Mouse (Mus musculus): ENCODE results near the gene Dusp7.

The Dusp7 gene

DNA sequence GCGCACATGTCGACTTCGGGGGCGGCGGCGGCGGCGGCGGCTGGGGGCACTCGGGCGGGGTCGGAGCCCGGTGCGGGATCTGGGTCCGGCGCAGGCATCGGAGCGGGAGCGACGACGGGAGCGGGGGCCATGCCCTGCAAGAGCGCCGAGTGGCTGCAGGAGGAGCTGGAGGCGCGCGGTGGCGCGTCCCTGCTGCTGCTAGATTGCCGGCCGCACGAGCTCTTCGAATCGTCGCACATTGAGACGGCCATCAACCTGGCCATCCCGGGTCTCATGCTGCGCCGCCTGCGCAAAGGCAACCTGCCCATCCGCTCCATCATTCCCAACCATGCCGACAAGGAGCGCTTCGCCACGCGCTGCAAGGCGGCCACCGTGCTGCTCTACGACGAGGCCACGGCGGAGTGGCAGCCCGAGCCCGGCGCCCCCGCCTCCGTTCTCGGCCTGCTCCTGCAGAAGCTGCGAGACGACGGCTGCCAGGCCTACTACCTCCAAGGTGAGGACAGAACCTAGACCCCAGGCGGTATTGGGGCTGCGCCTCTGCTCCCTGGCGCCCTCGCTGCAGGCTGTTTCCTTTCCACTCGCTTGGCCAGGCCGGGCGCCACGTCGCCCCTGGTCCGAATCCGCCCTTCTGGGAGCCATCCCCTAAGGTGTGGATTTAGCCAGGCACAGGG lies 534 bp downstream of the Dusp7 start:
- no peak for TF ChIP-seq GATA4 (IDR thresholded peaks at IDR 0.05; ENCODE audit: insufficient replicate concordance, low read length)

DNA sequence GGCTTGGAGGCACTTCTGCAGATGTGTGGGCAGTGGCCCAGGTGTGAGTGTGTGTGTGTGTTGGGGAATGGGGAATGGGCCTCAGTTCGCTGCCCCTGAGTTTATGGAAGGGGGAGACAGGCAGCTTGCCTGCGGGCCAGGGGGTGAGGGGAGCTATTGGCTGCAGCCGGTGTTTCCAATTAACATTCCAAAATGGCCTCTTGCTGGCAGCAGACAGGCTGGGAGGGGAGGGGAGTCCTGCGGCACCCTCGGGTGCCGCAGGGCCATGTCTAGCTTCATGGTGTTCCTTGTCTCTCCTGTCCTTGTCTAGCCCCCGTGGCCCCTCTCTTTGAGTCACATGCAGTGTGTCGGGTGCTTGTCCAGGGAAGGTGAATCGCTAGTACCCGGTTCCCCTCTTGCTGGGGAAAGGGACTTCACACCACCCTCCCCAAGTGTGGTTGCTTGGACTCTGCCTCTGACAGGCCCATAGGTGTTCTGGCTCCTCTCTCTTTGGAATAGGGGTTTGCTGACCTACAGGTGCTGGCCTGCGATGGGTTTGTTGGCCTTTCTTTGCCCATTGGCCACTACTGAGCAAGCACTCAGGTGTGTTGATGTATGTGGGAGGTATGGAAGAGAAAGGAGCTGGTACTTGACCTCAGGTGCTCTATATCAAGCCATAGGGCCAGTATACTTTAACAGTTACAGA lies 1.5 kb downstream of the Dusp7 start:
- no peak for TF ChIP-seq GATA4 (IDR thresholded peaks at IDR 0.05; ENCODE audit: insufficient replicate concordance, low read length)

DNA sequence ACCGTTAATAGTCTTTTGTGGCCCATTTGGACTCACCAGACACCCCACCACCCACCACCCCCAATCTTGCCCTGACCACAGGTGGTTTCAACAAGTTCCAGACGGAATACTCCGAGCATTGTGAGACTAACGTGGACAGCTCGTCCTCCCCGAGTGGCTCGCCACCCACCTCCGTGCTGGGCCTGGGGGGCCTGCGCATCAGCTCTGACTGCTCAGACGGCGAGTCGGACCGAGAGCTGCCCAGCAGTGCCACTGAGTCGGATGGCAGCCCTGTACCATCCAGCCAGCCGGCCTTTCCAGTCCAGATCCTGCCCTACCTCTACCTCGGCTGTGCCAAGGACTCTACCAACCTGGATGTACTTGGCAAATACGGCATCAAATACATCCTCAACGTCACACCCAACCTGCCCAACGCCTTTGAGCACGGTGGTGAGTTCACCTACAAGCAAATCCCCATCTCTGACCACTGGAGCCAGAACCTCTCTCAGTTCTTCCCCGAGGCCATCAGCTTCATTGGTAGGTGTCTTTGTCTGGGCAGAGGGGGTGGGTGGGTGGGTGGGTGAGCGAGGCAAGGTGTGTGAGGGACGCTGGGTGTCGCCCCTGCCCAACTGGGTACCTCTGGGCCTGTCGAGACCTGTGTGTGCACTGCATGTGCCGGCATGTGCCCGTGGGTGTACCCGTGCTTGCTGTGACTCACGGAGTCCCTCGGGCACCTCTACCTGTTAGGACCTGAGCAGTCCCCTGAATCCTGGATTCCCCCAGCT lies 2.4 kb downstream of the Dusp7 start:
- TF ChIP-seq GATA4 (IDR thresholded peaks at IDR 0.05; ENCODE audit: insufficient replicate concordance, low read length) = no peak

DNA sequence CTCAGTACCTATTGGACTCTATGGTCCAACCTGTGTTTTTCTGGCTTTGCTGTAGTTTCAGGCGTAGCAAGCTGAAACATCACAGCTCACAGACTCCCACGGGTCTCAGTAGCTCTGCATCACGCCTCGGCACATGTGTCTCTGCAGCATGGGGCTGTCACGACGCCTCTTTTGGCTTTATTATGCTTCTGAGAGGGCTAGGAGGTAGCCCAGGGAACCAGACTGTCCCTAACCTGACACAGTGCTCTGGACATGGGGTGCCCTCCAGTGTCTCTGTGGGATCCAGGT lies 2.9 kb downstream of the Dusp7 start:
- no peak for TF ChIP-seq GATA4 (IDR thresholded peaks at IDR 0.05; ENCODE audit: insufficient replicate concordance, low read length)

DNA sequence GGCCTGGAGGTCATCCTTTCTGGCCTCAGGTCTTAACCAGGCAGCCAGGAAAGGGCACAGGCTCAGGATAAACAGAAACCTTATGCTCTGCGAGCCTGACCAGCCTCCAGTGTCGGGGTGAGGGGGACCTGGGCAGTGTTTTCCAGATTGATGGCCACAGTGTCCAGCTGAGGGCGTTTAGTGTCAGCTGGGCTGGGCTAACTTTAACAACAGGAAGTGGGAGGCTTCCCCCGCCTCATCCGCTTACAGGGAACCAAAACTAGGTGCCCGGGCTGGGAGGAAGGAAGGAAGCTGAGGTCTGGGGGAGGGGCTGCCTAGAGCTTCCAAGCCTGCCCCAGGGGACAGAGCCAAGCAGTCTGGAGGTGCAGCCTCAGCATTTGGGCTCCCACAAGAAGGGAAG lies 3.3 kb downstream of the Dusp7 start:
- TF ChIP-seq GATA4 (IDR thresholded peaks at IDR 0.05; ENCODE audit: insufficient replicate concordance, low read length) = no peak; the same call in 1 of the 2 replicates

DNA sequence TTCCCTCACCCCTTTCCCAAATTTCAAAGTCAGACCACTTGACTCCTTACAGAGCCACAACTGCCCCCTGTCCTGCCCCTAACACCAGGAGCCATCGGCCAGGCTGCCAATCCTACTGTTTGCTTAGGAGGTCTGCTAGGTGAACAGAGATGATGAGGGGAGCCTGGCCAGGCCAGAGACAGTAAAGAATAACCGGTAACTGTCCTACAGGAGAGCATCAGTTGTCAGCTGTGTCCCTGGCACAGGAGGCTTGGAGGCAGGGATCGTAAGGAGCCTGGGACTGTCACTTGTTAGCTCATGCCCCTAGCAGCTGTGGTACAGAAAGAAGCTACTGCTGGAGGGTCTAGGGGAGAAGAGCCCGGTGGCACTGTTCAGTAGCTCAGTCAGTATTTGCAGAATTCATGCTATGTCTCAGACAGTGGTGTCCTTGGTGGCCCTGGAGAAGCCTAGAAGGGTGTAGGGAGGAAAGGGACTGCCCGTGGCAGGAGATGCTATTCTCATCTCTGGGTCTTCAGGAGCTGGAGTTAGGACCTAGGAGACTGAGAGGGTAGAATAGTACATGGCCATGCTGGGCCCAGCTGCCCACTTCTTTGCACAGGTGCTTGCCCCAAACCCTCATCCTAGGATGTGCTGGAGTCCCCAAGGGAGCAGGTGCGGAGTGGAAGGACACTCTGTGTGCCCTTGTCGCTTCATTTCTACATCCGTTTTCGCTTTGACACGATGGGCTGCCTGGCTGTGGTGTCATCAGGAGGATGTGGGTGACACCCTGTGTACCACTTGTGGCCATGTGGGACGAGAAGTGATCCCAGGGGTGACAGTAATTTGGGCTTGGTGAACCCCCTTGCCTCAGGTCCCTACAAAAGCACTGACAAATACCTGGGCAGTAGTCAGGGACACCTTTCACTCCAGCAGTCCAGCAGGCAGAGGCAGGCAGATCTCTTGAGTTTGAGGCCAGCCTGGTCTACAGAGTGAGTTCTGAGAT lies 4.3 kb downstream of the Dusp7 start:
- TF ChIP-seq GATA4 (IDR thresholded peaks at IDR 0.05; ENCODE audit: insufficient replicate concordance, low read length) = no peak

DNA sequence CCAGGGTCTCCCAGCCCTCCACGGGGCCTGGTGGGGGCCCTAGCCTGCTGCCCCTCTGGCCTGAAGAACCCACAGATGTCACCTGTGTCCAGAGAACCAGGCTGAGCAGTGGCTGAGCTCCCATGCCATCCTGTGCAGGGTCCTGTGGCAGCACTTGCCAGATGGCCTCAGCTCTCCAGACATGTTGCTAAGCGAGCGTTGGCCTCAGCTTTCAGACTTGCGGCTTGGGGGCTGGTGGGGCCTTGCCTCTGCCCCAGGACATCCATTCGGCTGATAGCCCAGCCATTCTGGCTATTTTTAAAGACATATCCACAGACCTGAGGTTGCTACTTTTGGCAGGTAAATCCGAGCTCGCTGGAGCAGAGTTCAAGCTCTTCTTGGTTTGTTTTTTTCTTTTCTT lies 5.5 kb downstream of the Dusp7 start:
- no peak for TF ChIP-seq GATA4 (IDR thresholded peaks at IDR 0.05; ENCODE audit: insufficient replicate concordance, low read length)

DNA sequence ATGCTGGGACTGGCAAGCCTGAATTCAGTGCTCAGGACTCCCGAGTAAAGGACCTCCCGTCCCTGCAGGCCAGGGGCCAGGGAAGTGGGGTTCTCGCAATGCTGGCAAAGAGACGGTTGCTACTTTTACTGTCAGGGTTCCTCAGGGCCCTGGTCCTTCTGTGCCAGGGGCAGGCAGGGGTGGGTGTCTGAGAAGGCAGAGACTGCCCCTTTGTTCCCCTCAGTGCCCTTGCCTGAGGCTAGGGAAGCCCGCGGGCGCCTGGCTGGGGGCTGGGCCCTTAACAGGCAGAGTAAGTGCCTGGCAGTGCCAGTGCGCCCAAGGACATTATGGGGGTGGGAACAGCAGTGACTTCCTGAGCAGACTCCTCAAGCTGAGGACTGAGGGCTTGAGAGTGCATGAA lies 8.8 kb downstream of the Dusp7 start:
- TF ChIP-seq GATA4 (IDR thresholded peaks at IDR 0.05; ENCODE audit: insufficient replicate concordance, low read length) = no peak

DNA sequence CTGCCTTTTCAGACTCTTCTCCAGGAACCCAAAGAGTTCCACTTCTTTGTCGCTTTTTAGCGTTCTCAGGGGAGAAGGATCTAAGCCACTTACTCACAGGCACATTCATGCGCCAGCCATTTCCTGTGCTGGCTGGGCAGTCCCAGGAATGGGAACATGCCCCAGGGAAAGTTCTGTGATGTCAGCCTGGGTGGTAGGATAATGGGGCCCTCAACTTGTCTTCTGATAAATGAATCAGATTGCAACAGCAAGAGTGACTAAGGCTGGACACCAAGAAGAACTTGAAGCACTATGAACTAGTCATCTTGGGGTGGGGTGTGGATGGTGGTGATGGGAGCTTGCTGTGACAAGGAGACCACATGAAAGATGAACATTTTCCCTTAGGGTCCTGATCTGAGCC lies 9.6 kb downstream of the Dusp7 start:
- TF ChIP-seq GATA4 (IDR thresholded peaks at IDR 0.05; ENCODE audit: insufficient replicate concordance, low read length) = no peak

DNA sequence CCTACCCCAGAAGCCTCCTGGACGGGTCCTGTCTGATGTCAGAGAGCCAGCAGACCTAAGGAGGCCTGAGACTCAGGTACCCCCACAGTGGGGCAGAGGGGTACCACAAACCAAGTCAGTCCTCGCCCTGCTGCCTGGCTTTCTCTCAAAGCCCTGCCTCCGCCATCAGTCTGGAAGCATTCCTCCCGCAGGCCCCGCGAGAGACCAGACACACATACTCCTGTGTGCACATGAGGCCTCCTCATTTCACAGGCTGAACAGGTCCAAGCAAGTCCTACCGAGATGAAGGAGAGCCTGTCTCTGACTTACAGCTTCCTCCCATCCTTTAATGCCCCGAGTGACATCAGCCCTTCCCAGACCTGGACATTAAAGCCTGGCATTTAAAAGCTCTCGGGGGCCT lies 10.3 kb downstream of the Dusp7 start:
- no peak for TF ChIP-seq GATA4 (IDR thresholded peaks at IDR 0.05; ENCODE audit: insufficient replicate concordance, low read length)

DNA sequence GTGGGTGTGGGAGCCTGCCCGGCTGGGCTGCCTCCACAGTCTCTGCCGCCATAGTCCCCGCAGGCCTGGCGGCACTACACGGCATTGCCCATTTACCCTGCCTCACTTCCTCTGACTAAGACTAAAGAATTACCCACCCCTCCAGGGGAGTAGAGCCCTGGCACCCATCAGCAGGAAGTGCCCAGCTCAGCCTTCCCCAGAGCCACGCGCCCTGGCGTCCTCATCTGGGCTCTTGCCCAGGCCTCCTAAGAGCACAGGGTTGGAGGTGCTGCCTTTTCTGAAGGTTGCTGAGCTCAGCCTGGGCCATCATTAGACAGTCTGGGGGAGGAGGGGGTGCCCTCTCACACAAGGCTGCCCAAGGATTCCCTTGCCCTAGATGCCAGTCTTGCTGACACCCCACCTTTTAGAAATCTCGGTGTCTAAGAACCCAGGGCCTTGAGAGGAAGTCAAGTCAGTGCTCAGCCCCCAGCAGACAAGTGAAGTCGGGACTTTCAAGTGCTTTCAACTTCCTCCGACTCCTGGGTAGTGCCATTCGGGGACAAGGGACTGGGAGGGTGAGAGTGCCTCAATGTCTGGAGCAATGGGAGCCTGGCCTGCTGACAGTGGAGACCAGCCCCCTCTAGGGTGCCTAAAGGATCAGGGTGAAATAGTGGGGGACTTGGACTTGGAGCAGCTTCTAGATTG lies 17.9 kb downstream of the Dusp7 start:
- no peak for TF ChIP-seq GATA4 (IDR thresholded peaks at IDR 0.05; ENCODE audit: insufficient replicate concordance, low read length)

DNA sequence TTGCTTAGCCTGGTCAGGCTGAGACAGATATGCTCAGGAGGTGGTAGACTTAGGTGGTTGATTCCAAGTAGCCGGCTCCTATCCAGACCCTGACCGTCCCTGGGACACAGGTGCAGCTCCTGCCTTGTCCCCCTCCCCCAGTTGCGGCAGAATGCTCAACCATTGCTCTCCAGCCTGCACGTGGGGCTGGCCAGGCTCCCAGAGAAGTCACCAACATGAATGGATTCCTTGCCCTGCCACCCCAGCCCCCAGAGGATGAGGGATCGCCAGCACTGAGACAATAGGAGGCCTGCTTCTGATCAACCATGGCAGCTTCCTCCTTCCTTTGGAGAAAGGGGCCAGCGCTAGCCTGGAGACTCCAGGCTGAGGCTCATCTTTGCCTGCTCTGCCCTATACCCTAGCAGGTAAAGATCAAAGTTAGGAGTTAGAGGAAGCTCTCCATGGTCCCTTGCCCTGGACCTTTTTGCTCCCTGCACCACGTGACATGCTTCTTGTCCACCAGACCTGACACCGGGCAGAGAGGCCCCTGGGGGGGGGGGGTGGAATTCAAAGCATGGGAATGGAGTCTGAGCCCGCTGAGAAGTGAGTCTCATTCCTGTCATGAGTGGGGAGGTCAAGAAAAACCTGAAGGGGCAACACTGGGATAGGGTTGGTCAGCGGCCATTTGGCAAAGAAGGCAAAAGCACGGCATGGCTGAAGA lies 24.5 kb downstream of the Dusp7 start:
- TF ChIP-seq GATA4 (IDR thresholded peaks at IDR 0.05; ENCODE audit: insufficient replicate concordance, low read length) = no peak

DNA sequence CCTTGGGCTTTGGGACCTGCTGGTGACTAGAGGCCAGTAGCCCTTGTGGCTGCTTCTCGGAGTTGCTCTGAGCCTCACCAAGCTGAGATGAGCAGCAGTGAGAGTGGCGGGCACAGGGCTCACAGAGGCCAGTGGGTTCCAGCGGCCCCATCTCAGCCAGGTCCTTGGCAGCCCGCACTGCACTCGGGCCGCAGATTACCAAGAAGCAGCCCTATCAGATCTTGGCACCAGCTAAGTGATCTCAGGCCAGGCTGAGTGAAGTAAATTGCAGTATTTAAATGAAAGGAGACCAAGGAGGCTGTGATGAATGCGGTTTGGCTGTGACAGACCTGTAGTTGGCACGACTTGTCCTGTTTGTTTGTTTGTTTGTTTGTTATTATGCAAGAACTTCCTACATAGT lies 25.1 kb downstream of the Dusp7 start:
- TF ChIP-seq GATA4 (IDR thresholded peaks at IDR 0.05; ENCODE audit: insufficient replicate concordance, low read length) = no peak
